Mouse (Mus musculus): ENCODE data around the gene Hist1h2be.
"Not testable (repeated sequence)": the region's sequence is repeated elsewhere in the genome, so short reads cannot be mapped to it uniquely, and the experiment has no call there.

The Hist1h2be gene

GRCm38 (mm10) chr13:23591886-23592285 is 29.0 kb downstream of the Hist1h2be start:
- DNase-seq (ENCODE audit: low spot score): not testable (repeated sequence)

GRCm38 (mm10) chr13:23591206-23591605 is 29.7 kb downstream of the Hist1h2be start:
- DNase-seq (ENCODE audit: low spot score): no peak

DNA sequence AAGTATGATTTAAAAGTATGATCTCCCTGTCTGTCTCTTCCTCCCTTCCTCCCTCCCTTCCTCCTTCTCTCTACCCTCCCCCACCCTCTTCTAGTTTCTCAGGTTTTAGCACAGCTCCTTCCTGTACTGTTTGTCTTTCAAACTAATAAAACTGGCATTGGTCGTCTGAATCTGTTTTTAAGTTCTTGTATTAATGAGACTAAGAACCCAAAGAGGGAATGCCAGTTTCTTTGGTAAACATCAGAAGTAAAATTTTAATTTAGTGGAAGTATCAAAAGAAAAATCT is 34.0 kb downstream of the Hist1h2be start:
- no peak for DNase-seq (ENCODE audit: low spot score)

DNA sequence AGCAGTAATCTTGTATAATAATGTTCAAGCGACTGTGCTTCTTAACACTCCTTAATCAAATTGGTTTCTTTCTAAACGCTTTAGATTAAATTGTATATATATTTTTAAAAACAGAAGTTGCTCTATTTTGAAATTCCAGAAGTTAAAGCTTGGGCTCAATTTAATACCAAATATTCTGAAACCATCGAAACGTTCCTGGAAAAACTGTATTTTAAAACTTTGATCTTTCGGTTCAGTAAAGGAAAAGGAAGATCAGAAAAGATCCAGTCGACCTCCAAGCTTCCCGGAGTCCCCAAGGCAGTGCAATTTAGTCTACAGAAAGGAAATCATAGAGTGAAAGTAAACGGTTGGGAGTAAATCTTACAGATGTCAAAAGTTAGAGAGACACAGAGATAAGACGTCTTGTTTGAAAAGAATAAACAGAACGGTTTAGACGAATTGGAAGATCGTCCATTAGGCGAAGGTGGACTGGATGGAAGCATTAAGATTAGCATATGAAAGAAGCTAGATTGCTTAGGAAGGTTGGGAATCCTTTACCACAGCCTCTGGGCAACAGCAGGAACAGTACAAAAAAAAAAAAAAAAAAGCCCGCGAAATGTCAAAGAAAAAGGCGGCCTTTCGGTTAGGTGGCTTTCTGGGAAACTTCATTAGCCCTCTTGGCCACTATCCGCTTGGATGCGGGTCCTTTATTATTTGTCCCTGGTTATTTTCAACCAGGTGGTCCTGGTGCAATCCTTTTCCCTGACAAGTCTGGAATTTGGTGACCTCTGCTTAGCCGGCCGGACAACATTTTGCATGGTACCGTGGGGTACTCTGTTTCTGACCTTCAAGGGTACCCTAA is 34.6 kb downstream of the Hist1h2be start:
- DNase-seq (ENCODE audit: low spot score): no peak

- peak; percentile 93 for DNase-seq (ENCODE audit: low spot score)
These were observed 35.4 kb downstream of the Hist1h2be start for GRCm38 (mm10) chr13:23585442-23586098.

DNA sequence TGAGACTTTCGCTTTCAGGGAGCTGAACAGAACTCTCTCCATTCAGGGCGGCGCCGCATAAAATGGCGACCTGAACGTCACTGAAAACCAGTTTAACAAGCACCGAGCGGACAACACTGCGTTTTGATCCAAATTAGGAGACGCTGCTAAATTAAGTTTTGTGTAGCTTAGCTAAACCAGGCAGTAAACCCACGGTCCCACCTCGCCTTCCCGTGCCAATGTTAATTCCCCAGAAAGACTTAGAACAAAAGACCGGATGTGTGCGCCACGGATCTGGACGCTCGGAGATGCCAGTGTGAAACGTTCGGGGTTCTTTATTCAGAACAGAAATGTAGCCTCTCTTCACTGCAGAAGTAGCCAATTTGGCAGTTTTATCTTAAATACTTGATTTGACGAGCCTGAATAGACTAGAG is 35.9 kb downstream of the Hist1h2be start:
- DNase-seq (ENCODE audit: low spot score): peak; percentile 79

- no peak for DNase-seq (ENCODE audit: low spot score)
These were observed 36.6 kb downstream of the Hist1h2be start for GRCm38 (mm10) chr13:23584331-23584730.

DNA sequence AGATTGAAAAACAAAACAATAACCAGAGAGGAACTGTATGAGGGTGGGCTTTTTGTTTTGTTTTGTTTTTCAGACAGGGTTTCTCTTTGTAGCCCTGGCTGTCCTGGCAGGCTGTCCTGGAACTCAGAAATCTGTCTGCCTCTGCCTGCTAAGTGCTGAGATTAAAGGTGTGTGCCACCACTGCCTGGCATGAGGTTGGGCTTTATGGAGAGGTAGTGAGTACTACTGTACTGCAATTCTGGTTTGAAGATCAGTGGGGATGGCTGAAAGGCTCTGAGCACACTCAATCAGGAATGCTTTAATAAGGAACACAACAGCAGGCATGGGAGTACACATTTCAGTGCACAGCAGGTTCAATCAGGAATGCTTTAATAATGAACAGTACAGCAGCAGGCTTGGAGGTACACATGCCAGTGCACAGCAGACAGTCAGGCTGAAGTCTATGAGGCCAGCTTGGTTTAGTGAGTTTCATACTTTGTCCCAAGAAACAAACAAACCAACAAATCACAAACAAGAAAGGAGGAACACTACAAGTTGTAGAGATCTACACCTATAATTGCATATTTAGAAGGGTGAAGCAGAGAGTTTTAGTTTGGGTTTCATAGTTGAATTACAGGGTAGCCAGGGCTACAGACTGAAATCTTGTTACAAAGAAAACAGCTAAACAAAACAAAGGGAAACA is 37.4 kb downstream of the Hist1h2be start:
- DNase-seq (ENCODE audit: low spot score): no peak

- DNase-seq (ENCODE audit: low spot score): no peak
These were observed 38.5 kb downstream of the Hist1h2be start for GRCm38 (mm10) chr13:23582219-23583056.

DNA sequence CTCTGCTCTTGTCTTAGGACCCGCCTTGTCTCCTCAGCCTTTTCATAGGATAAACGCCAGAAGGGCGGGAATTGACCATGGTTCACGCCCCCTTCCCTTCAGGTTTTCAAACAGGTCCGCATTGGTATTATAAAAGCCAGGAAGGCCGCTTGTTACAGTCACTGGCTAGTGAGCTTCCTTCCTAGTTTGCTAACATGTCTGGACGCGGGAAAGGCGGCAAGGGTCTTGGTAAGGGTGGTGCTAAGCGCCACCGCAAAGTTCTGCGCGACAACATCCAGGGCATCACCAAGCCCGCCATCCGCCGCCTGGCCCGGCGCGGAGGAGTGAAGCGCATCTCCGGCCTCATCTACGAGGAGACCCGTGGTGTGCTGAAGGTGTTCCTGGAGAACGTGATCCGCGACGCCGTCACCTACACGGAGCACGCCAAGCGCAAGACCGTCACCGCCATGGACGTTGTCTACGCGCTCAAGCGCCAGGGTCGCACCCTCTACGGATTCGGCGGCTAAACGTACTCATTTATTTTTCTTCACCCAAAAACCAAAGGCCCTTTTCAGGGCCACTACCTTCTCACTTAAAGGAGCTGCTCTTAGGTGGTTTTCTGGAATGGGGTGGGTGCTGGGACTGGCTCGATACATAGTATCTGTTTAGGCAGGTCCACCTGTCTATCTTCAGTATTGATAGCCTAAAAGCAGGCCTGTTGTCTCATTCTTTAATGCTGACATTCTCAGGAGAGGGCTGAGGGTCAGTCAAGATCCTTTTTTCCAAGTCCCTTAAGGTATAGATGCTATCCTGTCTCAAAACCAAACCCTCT is 39.3 kb downstream of the Hist1h2be start, which contains the start of gene Hist1h4d:
Gene Hist1h4d, plus strand, starts transcription at position 191 of the 811 bp plus-strand sequence.
- DNase-seq (ENCODE audit: low spot score): peak; percentile 99

DNA sequence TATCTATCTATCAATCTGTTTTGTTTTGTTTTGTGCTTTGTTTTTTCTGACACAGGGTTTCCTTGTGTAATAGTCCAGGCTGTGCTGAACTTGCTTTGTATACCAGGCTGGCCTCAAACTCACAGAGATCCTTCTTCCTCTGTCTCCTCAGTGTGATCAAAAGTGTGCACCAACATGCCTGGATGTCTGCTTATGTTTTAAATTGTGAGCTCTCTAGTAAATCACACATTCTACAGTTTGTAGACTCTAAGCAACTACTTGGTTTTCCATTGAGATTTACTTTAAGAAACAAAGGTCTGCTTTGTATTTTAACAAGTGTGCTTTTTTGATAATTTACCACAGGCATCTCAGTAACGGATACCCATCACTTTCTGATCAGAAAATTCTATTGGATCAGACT is 43.1 kb downstream of the Hist1h2be start:
- no peak for DNase-seq (ENCODE audit: low spot score)

- DNase-seq (ENCODE audit: low spot score): no peak
These were observed 43.9 kb downstream of the Hist1h2be start for GRCm38 (mm10) chr13:23576906-23577639.

- peak; percentile 68 for DNase-seq (ENCODE audit: low spot score)
These were observed 44.5 kb downstream of the Hist1h2be start for GRCm38 (mm10) chr13:23576351-23576881.

DNA sequence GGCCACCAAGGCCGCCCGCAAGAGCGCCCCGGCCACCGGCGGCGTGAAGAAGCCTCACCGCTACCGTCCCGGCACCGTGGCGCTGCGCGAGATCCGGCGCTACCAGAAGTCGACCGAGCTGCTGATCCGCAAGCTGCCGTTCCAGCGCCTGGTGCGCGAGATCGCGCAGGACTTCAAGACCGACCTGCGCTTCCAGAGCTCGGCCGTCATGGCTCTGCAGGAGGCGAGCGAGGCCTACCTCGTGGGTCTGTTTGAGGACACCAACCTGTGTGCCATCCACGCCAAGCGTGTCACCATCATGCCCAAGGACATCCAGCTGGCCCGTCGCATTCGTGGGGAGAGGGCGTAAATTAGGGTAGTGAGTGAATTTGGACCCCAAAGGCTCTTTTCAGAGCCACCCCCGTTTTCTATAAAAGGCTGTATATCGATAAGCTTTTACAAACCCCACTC is 45.0 kb downstream of the Hist1h2be start:
- peak; percentile 33 for DNase-seq (ENCODE audit: low spot score)

DNA sequence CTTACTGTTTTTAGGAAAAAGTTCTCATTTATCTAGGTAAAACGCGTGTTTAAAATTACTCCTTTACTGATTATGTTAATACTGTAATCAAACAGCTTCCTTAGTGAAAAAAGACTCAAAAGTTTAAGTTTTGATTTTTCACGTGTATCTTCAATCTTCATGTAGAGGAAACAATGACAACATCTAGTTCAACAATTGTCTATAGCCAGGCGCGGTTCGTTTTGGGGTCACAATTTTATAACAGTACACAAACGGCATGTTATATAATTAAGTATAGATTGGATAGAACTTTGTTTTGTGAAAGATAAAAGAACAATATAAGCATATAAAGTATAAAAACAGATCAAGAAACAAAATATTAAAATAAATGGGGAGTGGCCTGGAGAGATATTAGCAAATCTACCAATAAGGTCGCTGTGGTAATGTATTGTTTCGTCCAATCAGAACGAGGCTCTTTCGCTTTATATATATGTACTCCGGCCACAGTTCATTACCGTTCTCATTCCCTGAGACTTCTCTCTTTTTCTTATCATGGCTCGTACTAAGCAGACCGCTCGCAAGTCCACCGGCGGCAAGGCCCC is 45.6 kb downstream of the Hist1h2be start, which contains the start of gene Hist1h3d:
Gene Hist1h3d, plus strand, starts transcription at position 493 of the 581 bp plus-strand sequence.
- peak; percentile 89 for DNase-seq (ENCODE audit: low spot score)

DNA sequence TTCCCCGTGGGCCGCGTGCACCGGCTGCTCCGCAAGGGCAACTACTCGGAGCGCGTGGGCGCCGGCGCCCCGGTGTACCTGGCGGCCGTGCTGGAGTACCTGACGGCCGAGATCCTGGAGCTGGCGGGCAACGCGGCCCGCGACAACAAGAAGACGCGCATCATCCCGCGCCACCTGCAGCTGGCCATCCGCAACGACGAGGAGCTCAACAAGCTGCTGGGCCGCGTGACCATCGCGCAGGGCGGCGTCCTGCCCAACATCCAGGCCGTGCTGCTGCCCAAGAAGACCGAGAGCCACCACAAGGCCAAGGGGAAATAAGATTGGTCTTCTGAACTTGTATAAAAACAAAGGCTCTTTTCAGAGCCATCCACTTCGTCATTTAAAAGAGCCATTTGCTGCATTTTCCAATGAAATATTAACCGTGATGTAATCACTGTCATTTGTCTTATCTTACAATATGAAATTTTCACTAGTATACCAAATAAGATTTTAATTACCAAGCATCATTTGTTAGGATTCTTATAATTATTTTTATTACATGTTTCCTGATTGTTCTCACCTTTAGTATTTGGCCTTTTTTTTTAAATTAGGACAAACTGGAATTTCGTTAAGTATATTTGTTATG is 46.3 kb downstream of the Hist1h2be start:
- DNase-seq (ENCODE audit: low spot score): not testable (repeated sequence)

- DNase-seq (ENCODE audit: low spot score): peak; percentile 96
These were observed 46.9 kb downstream of the Hist1h2be start, which contains the start of the genes Hist1h2bf and Hist1h2ad for GRCm38 (mm10) chr13:23573898-23574524. TSS of gene Hist1h2bf (minus strand) at chr13:23574196. TSS of gene Hist1h2ad (plus strand) at chr13:23574381.

All from yolk sac, embryonic 10.5 days (tissue).